Mouse (Mus musculus): ENCODE measurements around the gene Krt6b. TPM values are rescaled to one million over a fixed set of nuclear protein-coding genes. Genes with fewer than 3 reads are reported as not detected.
"Not testable (repeated sequence)": the region's sequence is repeated elsewhere in the genome, so short reads cannot be mapped to it uniquely, and the experiment has no call there.

Gene Krt6b
- total and polyA plus RNA-seq, 3 experiments: not detected

GRCm38 (mm10) chr15:101697326-101698188 is 17.5 kb upstream of the Krt6b start:
- DNase-seq (ENCODE audit: extremely low read depth): no peak
- H3K4me3 ChIP-seq (replicated peaks in 1 of 3; ENCODE audit: low read depth in 2 of 3, low read length in 2 of 3, poor library complexity in 1 of 3): no peak overlapping the region
- no peak overlapping the region for H3K4me2 ChIP-seq (ENCODE audit: insufficient read depth, low read depth, poor library complexity, severe bottlenecking)
- no peaks in the 10 kb centered on the region for H3K36me3 ChIP-seq (replicated peaks in 1 of 2; ENCODE audit: control insufficient read depth in 1 of 2, insufficient read depth in 1 of 2, low read length in 1 of 2)
- no peaks in the 10 kb centered on the region for H3K9me3 ChIP-seq (replicated peaks; ENCODE audit: low read length)
- dilution Hi-C loops (cut with MboI; ENCODE audit: extremely low pct_ligation_motif_present, extremely low pct_unique_long_range_greater_than_20kb, low sequenced_read_pairs) (no loop called here), in situ Hi-C loops (cut with MboI; ENCODE audit: low pct_ligation_motif_present, low pct_unique_long_range_greater_than_20kb, low sequenced_read_pairs) (no loop called here)
- H3K9ac ChIP-seq (ENCODE audit: insufficient read depth, low read depth): no peak overlapping the region
- peaks cover 86% of the 10 kb centered on the region for H3K27me3 ChIP-seq (replicated peaks)
- H3K79me2 ChIP-seq (replicated peaks; ENCODE audit: control insufficient read depth, extremely low read depth, insufficient read depth, poor library complexity, severe bottlenecking): no peaks in the 10 kb centered on the region
- no peak overlapping the region for H3K27ac ChIP-seq (ENCODE audit: insufficient read depth, low read depth)
- H3K4me1 ChIP-seq (ENCODE audit: control insufficient read depth in 1 of 2, insufficient read depth in 2 of 2): no peaks in the 10 kb centered on the region
- TF ChIP-seq MAX (IDR thresholded peaks at IDR 0.05; ENCODE audit: low read length): no peak
- TF ChIP-seq CTCF (conservative IDR thresholded peaks at IDR 0.05 in 1 of 2, IDR thresholded peaks at IDR 0.05 in 1 of 2; ENCODE audit: low read depth in 2 of 2, low read length in 2 of 2): no peak
- TF ChIP-seq MAFK (IDR thresholded peaks at IDR 0.05; ENCODE audit: insufficient replicate concordance, low read length): no peak
- no peak for TF ChIP-seq IRF4 (IDR thresholded peaks at IDR 0.05; ENCODE audit: low read depth, low read length)
- TF ChIP-seq SIN3A (IDR thresholded peaks at IDR 0.05; ENCODE audit: low read length): no peak
- TF ChIP-seq ZKSCAN1 (IDR thresholded peaks at IDR 0.05; ENCODE audit: borderline replicate concordance, low read depth, low read length): no peak
- no peak for TF ChIP-seq RAD21 (IDR thresholded peaks at IDR 0.05; ENCODE audit: low read depth, low read length)
- no peak for TF ChIP-seq GABPA (IDR thresholded peaks at IDR 0.05; ENCODE audit: insufficient replicate concordance, low read depth, low read length)
- no peak for TF ChIP-seq HCFC1 (IDR thresholded peaks at IDR 0.05; ENCODE audit: low read depth, low read length)
- no peak for TF ChIP-seq TBP (conservative IDR thresholded peaks at IDR 0.05; ENCODE audit: low read depth, low read length)
- no peak for TF ChIP-seq ELF1 (IDR thresholded peaks at IDR 0.05; ENCODE audit: low read depth, low read length)
- no peak for TF ChIP-seq EP300 (IDR thresholded peaks at IDR 0.05; ENCODE audit: low read length)

DNA sequence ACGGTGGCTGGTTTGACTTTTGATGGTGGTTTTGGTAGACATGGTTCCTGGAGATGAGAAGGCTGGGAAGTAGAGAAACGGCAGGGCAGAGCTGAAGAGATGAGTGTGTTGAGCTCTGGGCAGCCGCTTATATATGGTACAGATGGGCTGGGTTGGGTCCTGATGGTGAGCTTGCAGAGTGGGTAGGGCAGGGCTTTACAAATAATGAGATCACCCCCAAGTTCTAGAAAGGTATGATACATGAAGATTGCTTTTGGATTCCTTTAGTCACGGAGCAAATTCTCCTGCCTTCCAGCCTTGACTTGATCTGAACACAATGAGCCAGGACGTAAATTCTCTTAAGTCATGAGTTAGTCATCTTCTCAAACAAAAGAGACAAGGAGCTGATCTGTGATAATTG is 14.1 kb upstream of the Krt6b start, which contains the start of gene Krt6a:
Gene Krt6a (minus strand): TSS at position 101 of the 400 bp plus-strand sequence.
- Histone ChIP-seq H3K79me2 (replicated peaks; ENCODE audit: control insufficient read depth, extremely low read depth, insufficient read depth, poor library complexity, severe bottlenecking) (no peaks in the 10 kb centered on the region), H3K9ac (ENCODE audit: insufficient read depth, low read depth) (no peak within 1 kb of the TSS), H3K4me3 (replicated peaks in 1 of 3; ENCODE audit: low read depth in 2 of 3, low read length in 2 of 3, poor library complexity in 1 of 3) (no peak within 1 kb of the TSS), H3K27ac (ENCODE audit: insufficient read depth, low read depth) (no peak within 1 kb of the TSS), H3K4me1 (ENCODE audit: control insufficient read depth in 1 of 2, insufficient read depth in 2 of 2) (no peaks in the 10 kb centered on the region), H3K9me3 (replicated peaks; ENCODE audit: low read length) (no peaks in the 10 kb centered on the region), H3K27me3 (replicated peaks) (peaks cover 75% of the 10 kb centered on the region), H3K36me3 (replicated peaks in 1 of 2; ENCODE audit: control insufficient read depth in 1 of 2, insufficient read depth in 1 of 2, low read length in 1 of 2) (no peaks in the 10 kb centered on the region), H3K4me2 (ENCODE audit: insufficient read depth, low read depth, poor library complexity, severe bottlenecking) (no peak within 1 kb of the TSS)
- dilution Hi-C loops (cut with MboI; ENCODE audit: extremely low pct_ligation_motif_present, extremely low pct_unique_long_range_greater_than_20kb, low sequenced_read_pairs): no loop called here
- DNase-seq (ENCODE audit: extremely low read depth): no peak
- in situ Hi-C loops (cut with MboI; ENCODE audit: low pct_ligation_motif_present, low pct_unique_long_range_greater_than_20kb, low sequenced_read_pairs): no loop called here
- no peak for TF ChIP-seq NRF1 (IDR thresholded peaks at IDR 0.05; ENCODE audit: low read depth, low read length)
- no peak for TF ChIP-seq EP300 (IDR thresholded peaks at IDR 0.05; ENCODE audit: low read length)
- no peak for TF ChIP-seq JUN (IDR thresholded peaks at IDR 0.05; ENCODE audit: insufficient read depth, low read depth, low read length)
- TF ChIP-seq USF2 (conservative IDR thresholded peaks at IDR 0.05; ENCODE audit: low read depth, low read length): no peak
- TF ChIP-seq ETS1 (conservative IDR thresholded peaks at IDR 0.05; ENCODE audit: low read depth, low read length): no peak
- TF ChIP-seq IRF4 (IDR thresholded peaks at IDR 0.05; ENCODE audit: low read depth, low read length): no peak
- no peak for TF ChIP-seq GABPA (IDR thresholded peaks at IDR 0.05; ENCODE audit: insufficient replicate concordance, low read depth, low read length)
- TF ChIP-seq MXI1 (IDR thresholded peaks at IDR 0.05; ENCODE audit: low read depth, low read length): no peak
- no peak for TF ChIP-seq HCFC1 (IDR thresholded peaks at IDR 0.05; ENCODE audit: low read depth, low read length)
- TF ChIP-seq SMC3 (IDR thresholded peaks at IDR 0.05; ENCODE audit: low read depth, low read length): no peak
- no peak for TF ChIP-seq MEF2A (IDR thresholded peaks at IDR 0.05; ENCODE audit: borderline replicate concordance, low read depth, low read length)
- TF ChIP-seq JUND (conservative IDR thresholded peaks at IDR 0.05; ENCODE audit: low read depth, low read length): no peak
- TF ChIP-seq MAZ (IDR thresholded peaks at IDR 0.05; ENCODE audit: low read depth, low read length): no peak
- no peak for TF ChIP-seq ZMIZ1 (IDR thresholded peaks at IDR 0.05; ENCODE audit: low read depth, low read length)

GRCm38 (mm10) chr15:101690460-101690859 is 10.4 kb upstream of the Krt6b start:
- H3K36me3 ChIP-seq (replicated peaks in 1 of 2; ENCODE audit: control insufficient read depth in 1 of 2, insufficient read depth in 1 of 2, low read length in 1 of 2); H3K79me2 ChIP-seq (replicated peaks; ENCODE audit: control insufficient read depth, extremely low read depth, insufficient read depth, poor library complexity, severe bottlenecking); in situ Hi-C loops (cut with MboI; ENCODE audit: low pct_ligation_motif_present, low pct_unique_long_range_greater_than_20kb, low sequenced_read_pairs); H3K9ac ChIP-seq (ENCODE audit: insufficient read depth, low read depth); H3K27ac ChIP-seq (ENCODE audit: insufficient read depth, low read depth); dilution Hi-C loops (cut with MboI; ENCODE audit: extremely low pct_ligation_motif_present, extremely low pct_unique_long_range_greater_than_20kb, low sequenced_read_pairs); H3K4me3 ChIP-seq (replicated peaks in 1 of 3; ENCODE audit: low read depth in 2 of 3, low read length in 2 of 3, poor library complexity in 1 of 3); DNase-seq (ENCODE audit: extremely low read depth); H3K9me3 ChIP-seq (replicated peaks; ENCODE audit: low read length); H3K4me1 ChIP-seq (ENCODE audit: control insufficient read depth in 1 of 2, insufficient read depth in 2 of 2); H3K4me2 ChIP-seq (ENCODE audit: insufficient read depth, low read depth, poor library complexity, severe bottlenecking): not testable (repeated sequence)
- peaks cover 75% of the 10 kb centered on the region for H3K27me3 ChIP-seq (replicated peaks)
